Comparison of ENCODE assay signal across 8 mouse cellular contexts in genomic region chr9:67137681-67138080, GRCm38 (mm10).
DNase-seq lines count a peak whose midpoint lies in the region; ATAC-seq and TF ChIP-seq lines count a peak whose summit lies in the region.

No protein-coding gene starts in this region.

- H3K9ac ChIP-seq in midbrain, postnatal 0 days (replicated peaks; ENCODE audit: low read length, poor library complexity, severe bottlenecking), result 0 out of 2 replicates have a peak overlapping the region, but pooled peaks have one; percentile 4
- H3K9ac ChIP-seq in midbrain, embryonic 11.5 days (ENCODE audit: low read length), result no peak overlapping the region
- no peak overlapping the region for H3K9ac ChIP-seq in kidney, embryonic 14.5 days (ENCODE audit: low read depth, low read length)
- H3K9ac ChIP-seq in stomach, embryonic 15.5 days, result no peak overlapping the region
- no peak overlapping the region for H3K9ac ChIP-seq in lung, postnatal 0 days (replicated peaks; ENCODE audit: low read depth)

- H3K4me3 ChIP-seq in midbrain, postnatal 0 days (ENCODE audit: low read depth, low read length), result no peak overlapping the region
- no peak overlapping the region for H3K4me3 ChIP-seq in midbrain, embryonic 11.5 days (ENCODE audit: low read depth, low read length)
- H3K4me3 ChIP-seq in kidney, embryonic 14.5 days (ENCODE audit: low read length), result no peak overlapping the region
- H3K4me3 ChIP-seq in stomach, embryonic 15.5 days (replicated peaks), result no peak overlapping the region
- no peak overlapping the region for H3K4me3 ChIP-seq in lung, postnatal 0 days (ENCODE audit: low read depth, low read length)

- H3K4me2 ChIP-seq in midbrain, postnatal 0 days (ENCODE audit: low read depth, low read length, poor library complexity, severe bottlenecking), result no peak overlapping the region
- H3K4me2 ChIP-seq in midbrain, embryonic 11.5 days, result no peak overlapping the region
- no peak overlapping the region for H3K4me2 ChIP-seq in kidney, embryonic 14.5 days (replicated peaks; ENCODE audit: low read depth, low read length)
- H3K4me2 ChIP-seq in stomach, embryonic 15.5 days, result no peak overlapping the region
- H3K4me2 ChIP-seq in lung, postnatal 0 days (replicated peaks; ENCODE audit: low read depth, low read length), result no peak overlapping the region

- 57% methylated on average over 5 of the region's 5 CpGs for WGBS in midbrain, postnatal 0 days
- WGBS in midbrain, embryonic 11.5 days, result 79% methylated on average over 5 of the region's 5 CpGs
- 23% methylated on average over 5 of the region's 5 CpGs for WGBS in kidney, embryonic 14.5 days
- WGBS in stomach, embryonic 15.5 days, result 29% methylated on average over 5 of the region's 5 CpGs
- 43% methylated on average over 5 of the region's 5 CpGs for WGBS in lung, postnatal 0 days

- no peaks in the 10 kb centered on the region for H3K27me3 ChIP-seq in midbrain, postnatal 0 days (ENCODE audit: insufficient read depth, low read length)
- H3K27me3 ChIP-seq in midbrain, embryonic 11.5 days (ENCODE audit: control insufficient read depth, insufficient read depth, low read length), result no peaks in the 10 kb centered on the region
- H3K27me3 ChIP-seq in kidney, embryonic 14.5 days (ENCODE audit: control insufficient read depth, insufficient read depth, low read length), result no peaks in the 10 kb centered on the region
- no peaks in the 10 kb centered on the region for H3K27me3 ChIP-seq in stomach, embryonic 15.5 days (replicated peaks)
- H3K27me3 ChIP-seq in lung, postnatal 0 days (replicated peaks; ENCODE audit: insufficient read depth, low read length), result no peaks in the 10 kb centered on the region

- TF ChIP-seq CTCF in midbrain, postnatal 0 days (IDR thresholded peaks at IDR 0.05), result no peak
- TF ChIP-seq CTCF in lung, postnatal 0 days (IDR thresholded peaks at IDR 0.05), result no peak

- no peaks in the 10 kb centered on the region for H3K36me3 ChIP-seq in midbrain, postnatal 0 days (ENCODE audit: insufficient read depth, low read length)
- H3K36me3 ChIP-seq in midbrain, embryonic 11.5 days (ENCODE audit: control insufficient read depth, insufficient read depth, low read length), result no peaks in the 10 kb centered on the region
- H3K36me3 ChIP-seq in kidney, embryonic 14.5 days (ENCODE audit: control insufficient read depth, insufficient read depth, low read length), result no peaks in the 10 kb centered on the region
- H3K36me3 ChIP-seq in stomach, embryonic 15.5 days, result no peaks in the 10 kb centered on the region
- H3K36me3 ChIP-seq in lung, postnatal 0 days (ENCODE audit: insufficient read depth, low read length), result no peaks in the 10 kb centered on the region

- ATAC-seq in midbrain, postnatal 0 days (ENCODE audit: low FRiP score), result no peak
- ATAC-seq in midbrain, embryonic 11.5 days (ENCODE audit: low FRiP score), result no peak
- 0 out of 2 replicates have a peak, but pooled peaks have one; percentile 37 for ATAC-seq in kidney, embryonic 14.5 days (ENCODE audit: low FRiP score, low TSS enrichment)
- ATAC-seq in stomach, embryonic 15.5 days (ENCODE audit: insufficient read depth, low FRiP score, low read depth), result peak; percentile 58; the same call in 1 of the 2 replicates
- no peak for ATAC-seq in lung, postnatal 0 days

- 0 out of 2 replicates have a peak, but pooled peaks cover 3% of the 10 kb centered on the region for H3K4me1 ChIP-seq in midbrain, postnatal 0 days (ENCODE audit: insufficient read depth, low read length)
- peaks cover 3% of the 10 kb centered on the region; the same call in 1 of the 2 replicates for H3K4me1 ChIP-seq in midbrain, embryonic 11.5 days (ENCODE audit: control insufficient read depth, insufficient read depth, low read length)
- peaks cover 16% of the 10 kb centered on the region for H3K4me1 ChIP-seq in kidney, embryonic 14.5 days (ENCODE audit: control insufficient read depth, insufficient read depth, low read length)
- peaks cover 13% of the 10 kb centered on the region; the same call in 1 of the 2 replicates for H3K4me1 ChIP-seq in stomach, embryonic 15.5 days
- no peaks in the 10 kb centered on the region for H3K4me1 ChIP-seq in lung, postnatal 0 days (ENCODE audit: insufficient read depth, low read depth, low read length)

- peak; percentile 46 for DNase-seq in adrenal gland, adult 2 months
- DNase-seq in adrenal gland, adult 18-20 months (ENCODE audit: low spot score in 2 of 2), result no peak
- peak; percentile 24 for DNase-seq in midbrain, postnatal 0 days (ENCODE audit: low spot score)
- no peak for DNase-seq in midbrain, embryonic 11.5 days (ENCODE audit: low spot score, missing footprints)
- DNase-seq in lung, postnatal 0 days (ENCODE audit: low spot score), result no peak
- DNase-seq in T-cell, adult 2 months (ENCODE audit: low spot score), result no peak

- 0 out of 2 replicates have a peak overlapping the region, but pooled peaks have one; percentile 51 for H3K27ac ChIP-seq in midbrain, postnatal 0 days (ENCODE audit: low read depth, low read length)
- H3K27ac ChIP-seq in midbrain, embryonic 11.5 days (ENCODE audit: low read depth, low read length), result no peak overlapping the region
- H3K27ac ChIP-seq in kidney, embryonic 14.5 days (ENCODE audit: low read depth, low read length), result peak overlapping the region; percentile 37; the same call in 1 of the 2 replicates
- peak overlapping the region; percentile 76 for H3K27ac ChIP-seq in stomach, embryonic 15.5 days
- H3K27ac ChIP-seq in lung, postnatal 0 days (ENCODE audit: low read length), result no peak overlapping the region

- H3K9me3 ChIP-seq in midbrain, postnatal 0 days (ENCODE audit: low read length), result no peaks in the 10 kb centered on the region
- H3K9me3 ChIP-seq in midbrain, embryonic 11.5 days (ENCODE audit: control insufficient read depth, low read length), result no peaks in the 10 kb centered on the region
- no peaks in the 10 kb centered on the region for H3K9me3 ChIP-seq in kidney, embryonic 14.5 days (ENCODE audit: control insufficient read depth, low read length)
- no peaks in the 10 kb centered on the region for H3K9me3 ChIP-seq in stomach, embryonic 15.5 days
- H3K9me3 ChIP-seq in lung, postnatal 0 days (ENCODE audit: low read length), result no peaks in the 10 kb centered on the region

- no peak for TF ChIP-seq EP300 in lung, postnatal 0 days (IDR thresholded peaks at IDR 0.05)

Comparison
In these comparisons a context has a peak if more than half of its experiments do, and no peak if none do; other contexts are left out.
1. DNase-seq: peak in adrenal gland, adult 2 months (single experiment) and midbrain, postnatal 0 days (single experiment); none in adrenal gland, adult 18-20 months (0 of 2), midbrain, embryonic 11.5 days (single experiment), lung, postnatal 0 days (single experiment) and T-cell, adult 2 months (single experiment).
2. H3K27ac ChIP-seq: peak in midbrain, postnatal 0 days (single experiment), kidney, embryonic 14.5 days (single experiment) and stomach, embryonic 15.5 days (single experiment); none in midbrain, embryonic 11.5 days (single experiment) and lung, postnatal 0 days (single experiment).
3. ATAC-seq: peak in kidney, embryonic 14.5 days (single experiment) and stomach, embryonic 15.5 days (single experiment); none in midbrain, postnatal 0 days (single experiment), midbrain, embryonic 11.5 days (single experiment) and lung, postnatal 0 days (single experiment).